Mouse (Mus musculus): Measurements from ENCODE around the gene Ccdc153.

The Ccdc153 gene

DNA sequence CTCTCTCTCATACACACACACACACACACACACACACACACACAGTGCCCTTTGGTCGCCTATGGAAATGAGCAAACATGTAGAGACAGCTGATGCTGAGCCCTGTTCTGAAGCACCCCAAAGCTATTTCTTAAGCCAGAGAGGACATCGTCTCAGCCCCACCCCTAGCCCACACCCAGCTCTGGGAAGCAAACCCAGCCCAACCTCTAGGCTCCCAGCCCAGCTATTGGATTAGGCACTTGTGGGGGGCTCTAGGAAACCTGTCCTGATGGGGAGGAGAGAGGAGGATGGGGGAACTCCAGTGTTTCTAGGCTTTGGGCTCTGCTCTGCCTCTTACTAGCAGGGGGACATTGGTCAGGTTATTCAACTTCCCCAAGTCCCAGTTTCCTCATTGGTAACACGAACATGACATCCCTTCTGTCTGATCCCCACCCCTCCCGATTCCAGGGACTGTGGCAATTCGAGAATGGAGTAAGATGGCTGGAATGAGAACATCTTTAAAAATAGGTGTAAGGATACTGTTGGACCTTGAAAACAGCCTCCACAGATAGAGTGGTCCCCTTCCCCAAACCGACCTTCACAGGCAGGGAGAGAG, 45.9 kb downstream of the Ccdc153 start:
- no peak for DNase-seq (ENCODE audit: low read depth, low spot score)

DNA sequence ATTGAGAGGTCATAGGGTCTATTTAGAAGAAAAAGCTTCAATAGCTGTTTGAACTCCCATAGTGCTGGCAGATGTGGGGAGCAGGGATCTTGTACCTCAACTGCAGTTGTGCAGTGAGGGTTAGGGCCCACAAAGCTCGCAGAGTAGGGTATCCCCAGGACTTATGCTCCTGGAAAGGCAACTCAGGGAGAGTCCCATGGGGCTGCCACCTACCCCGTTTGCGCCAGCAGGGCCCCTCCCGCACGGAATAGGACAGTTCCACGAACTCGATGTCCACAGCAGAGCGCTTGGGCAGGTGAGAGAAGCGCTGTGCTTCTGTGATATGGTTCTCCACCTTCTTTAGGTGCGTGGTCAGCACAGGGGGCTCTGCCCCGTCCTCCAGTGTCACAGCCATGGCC, 46.5 kb downstream of the Ccdc153 start:
- no peak for DNase-seq (ENCODE audit: low read depth, low spot score)

- peak; percentile 34 for DNase-seq (ENCODE audit: low read depth, low spot score)
These were observed 47.1 kb downstream of the Ccdc153 start for GRCm38 (mm10) chr9:44287401-44288075.

DNA sequence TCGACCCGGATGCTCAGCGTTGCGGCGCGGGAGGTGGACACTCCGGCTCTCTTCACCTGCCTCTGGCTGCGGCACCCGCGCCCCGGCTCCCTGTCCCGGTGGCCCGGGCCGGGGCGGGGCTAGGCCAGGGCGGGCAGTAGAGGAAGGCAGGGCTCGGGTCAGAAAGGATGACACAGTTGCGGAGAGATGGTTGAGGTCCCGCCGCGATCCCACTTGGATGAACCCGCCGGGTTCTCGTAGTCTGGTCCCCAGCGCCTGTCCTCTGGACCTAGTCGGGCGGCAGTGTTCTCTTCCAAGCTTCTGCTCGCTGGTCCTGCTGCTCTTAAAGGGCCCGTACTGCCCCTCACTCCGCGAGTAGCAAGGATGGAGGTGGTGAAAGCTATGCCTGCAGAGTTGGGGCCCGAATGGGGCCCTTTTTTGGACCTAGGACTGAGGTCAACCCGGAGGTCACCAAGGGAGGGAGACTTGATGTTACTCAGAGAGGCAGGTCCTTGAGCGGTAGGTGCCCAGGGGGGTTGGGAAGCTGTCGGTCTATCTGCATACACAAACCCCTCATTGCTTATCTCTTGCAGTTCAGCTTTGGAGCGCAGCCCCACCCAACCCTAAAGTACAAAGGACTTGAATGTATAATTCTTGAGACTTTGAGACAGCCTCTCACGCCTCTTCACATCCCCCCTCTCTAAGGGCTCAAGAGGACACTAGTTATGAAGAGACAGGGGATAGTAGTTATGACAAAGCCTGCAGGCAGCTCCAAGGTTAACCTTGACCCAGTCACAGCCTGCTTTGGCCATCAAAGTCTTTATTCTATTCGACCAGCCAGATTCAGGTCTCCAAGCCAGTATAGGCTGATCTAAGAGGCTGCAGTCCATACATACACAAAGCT, 47.8 kb downstream of the Ccdc153 start, which contains the start of gene Abcg4:
Gene Abcg4, minus strand, starts transcription at position 540 of the 883 bp plus-strand sequence.
- DNase-seq (ENCODE audit: low read depth, low spot score): peak; percentile 25

GRCm38 (mm10) chr9:44288959-44289291, 48.4 kb downstream of the Ccdc153 start:
- DNase-seq (ENCODE audit: low read depth, low spot score): no peak

GRCm38 (mm10) chr9:44292490-44292889, 52.0 kb downstream of the Ccdc153 start:
- DNase-seq (ENCODE audit: low read depth, low spot score): peak; percentile 20

Data from mesoderm, embryonic 11.5 days (tissue).